Mouse (Mus musculus): Measurements from ENCODE around the gene Epb41l2.

DNA sequence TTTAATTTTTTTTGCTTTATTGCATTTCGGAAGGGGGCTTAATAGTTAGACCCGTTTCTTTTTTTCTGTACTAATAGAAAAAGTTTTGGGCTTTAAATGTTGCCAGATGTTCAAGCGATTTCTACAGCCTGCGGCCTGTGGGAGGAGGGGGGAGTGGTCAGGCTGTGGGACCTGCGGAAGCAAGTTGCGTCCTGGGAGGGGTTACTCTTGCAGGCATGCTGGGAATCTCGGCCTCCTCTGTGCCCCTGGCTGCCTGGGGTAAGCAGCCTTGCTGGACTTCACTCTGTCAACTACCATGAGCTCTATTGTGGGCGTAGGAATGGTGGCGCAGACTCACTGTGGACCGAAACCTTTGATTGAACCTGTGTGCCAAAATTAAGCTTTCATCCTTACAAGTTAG is 22.4 kb downstream of the Epb41l2 start:
- TF ChIP-seq CTCF (IDR thresholded peaks at IDR 0.05; ENCODE audit: low read depth) (no peak), EP300 (IDR thresholded peaks at IDR 0.05; ENCODE audit: low read depth) (no peak)
